Mouse (Mus musculus) induced T-regulatory cell, adult 2 months (primary cell): ENCODE results near the gene Socs1.

ENCODE experiments used
- DNase-seq: peaks from one replicate; pipeline ENCODE4 v3.0.0-alpha.2; 2012; ENCODE audit warnings: low read depth

Gene Socs1

GRCm38 (mm10) chr16:10786782-10787547 lies 1.6 kb upstream of the Socs1 start:
- DNase-seq = peak; percentile 70

DNA sequence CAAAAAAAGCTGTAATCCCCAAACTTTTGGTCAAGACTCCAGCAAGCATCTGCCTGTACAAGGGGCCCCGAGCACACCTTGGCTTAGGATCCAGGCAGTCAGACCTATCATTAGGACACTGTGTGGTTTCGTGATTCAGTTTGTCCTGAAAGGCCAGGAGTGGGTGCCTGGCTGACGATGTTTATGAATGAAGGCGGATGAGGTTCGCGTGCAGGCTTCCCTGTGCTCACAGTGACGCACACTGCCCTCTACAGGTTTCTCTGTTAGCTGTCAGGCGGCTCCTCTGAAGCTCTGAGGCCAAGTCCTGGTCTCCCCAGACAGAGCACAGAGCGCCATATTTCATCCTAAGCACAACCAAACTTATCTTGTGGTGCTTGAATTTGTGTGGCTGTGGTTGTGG lies 952 bp upstream of the Socs1 start:
- peak; percentile 97 for DNase-seq

DNA sequence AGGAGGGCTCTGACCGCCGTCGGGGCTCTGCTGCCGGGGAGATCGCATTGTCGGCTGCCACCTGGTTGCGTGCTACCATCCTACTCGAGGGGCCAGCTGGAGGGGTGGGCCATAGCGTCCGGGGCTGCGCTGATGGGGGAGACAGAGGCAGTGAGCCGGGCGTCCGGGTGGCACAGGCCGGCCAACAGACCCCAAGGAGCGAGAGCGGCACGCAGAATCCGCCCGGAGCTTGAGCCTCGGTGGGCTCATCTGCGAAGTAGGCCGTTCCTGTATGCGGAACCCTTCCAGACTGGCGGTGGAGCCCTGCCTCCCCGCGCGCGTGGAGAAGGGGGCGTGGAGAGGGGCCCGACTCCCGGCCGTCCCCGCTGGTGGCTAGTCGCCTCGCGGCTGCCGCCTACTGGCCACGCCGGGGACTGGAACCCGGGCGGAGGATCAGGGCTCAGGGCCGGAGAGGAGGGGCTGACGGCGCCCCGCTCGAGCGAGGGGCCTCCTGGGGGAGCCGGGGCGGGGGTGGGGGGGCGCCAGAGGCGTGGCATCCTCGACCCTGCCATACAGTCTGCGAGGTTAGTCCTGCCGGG lies 454 bp downstream of the Socs1 start:
- DNase-seq = peak; percentile 97

DNA sequence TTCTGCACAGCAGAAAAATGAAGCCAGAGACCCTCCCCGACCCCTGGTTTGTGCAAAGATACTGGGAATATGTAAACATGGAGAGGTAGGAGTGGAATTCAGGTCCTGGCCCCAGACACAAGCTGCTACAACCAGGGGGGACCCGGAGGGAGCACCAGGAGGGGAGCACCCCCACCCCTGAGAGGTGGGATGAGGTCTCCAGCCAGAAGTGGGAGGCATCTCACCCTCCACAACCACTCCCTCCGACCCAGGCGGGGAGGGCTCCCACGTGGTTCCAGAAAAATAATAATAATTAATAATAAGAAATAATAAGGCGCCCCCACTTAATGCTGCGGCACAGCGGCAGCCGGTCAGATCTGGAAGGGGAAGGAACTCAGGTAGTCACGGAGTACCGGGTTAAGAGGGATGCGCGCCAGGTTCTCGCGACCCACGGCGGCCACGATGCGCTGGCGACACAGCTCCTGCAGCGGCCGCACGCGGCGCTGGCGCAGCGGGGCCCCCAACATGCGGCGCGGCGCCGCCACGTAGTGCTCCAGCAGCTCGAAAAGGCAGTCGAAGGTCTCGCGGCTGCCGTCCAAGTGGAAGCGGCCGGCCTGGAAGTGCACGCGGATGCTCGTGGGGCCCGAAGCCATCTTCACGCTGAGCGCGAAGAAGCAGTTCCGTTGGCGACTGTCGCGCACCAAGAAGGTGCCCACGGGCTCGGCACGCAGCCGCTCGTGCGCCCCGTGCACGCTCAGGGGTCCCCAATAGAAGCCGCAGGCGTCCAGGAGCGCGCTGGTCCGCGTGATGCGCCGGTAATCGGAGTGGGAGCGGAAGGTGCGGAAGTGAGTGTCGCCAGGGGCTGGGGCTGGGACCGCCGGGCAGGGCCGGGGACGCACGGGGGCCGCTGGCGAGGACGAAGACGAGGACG lies 1.2 kb downstream of the Socs1 start:
- peak; percentile 73 for DNase-seq

DNA sequence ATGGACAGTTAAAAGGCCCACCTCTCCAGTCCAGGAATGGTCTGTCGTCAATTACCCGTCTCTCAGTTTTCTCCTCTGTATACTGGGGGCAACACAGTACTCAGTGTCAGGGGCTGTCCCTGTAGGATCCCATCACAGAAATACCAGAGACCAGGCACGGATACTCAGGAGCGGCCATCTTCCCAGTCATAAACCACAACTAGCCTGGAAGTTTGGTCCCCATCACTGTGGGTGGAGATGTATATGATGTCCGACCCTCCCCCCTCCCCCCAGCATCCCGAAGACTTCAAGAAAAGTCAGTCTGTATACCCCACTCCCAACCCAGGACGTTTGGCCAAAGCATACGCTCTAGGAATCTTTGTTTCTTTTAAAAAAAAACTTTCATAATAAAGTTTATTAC lies 1.9 kb downstream of the Socs1 start:
- no peak for DNase-seq

DNA sequence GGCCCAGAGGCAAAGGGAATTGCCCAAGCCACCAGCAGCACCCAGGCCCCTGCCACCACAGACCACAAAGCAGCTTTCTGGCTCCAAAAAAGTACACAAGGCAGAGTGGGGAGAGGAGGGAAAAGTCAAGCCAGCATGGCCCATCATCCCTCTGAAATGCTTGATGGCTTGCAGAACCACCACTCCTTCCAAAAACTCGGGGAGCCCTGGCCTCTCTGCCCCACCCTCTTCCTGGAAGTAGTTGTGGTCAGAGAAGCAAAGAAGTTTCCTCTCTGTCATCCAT lies 2.2 kb downstream of the Socs1 start:
- DNase-seq = peak; percentile 75

DNA sequence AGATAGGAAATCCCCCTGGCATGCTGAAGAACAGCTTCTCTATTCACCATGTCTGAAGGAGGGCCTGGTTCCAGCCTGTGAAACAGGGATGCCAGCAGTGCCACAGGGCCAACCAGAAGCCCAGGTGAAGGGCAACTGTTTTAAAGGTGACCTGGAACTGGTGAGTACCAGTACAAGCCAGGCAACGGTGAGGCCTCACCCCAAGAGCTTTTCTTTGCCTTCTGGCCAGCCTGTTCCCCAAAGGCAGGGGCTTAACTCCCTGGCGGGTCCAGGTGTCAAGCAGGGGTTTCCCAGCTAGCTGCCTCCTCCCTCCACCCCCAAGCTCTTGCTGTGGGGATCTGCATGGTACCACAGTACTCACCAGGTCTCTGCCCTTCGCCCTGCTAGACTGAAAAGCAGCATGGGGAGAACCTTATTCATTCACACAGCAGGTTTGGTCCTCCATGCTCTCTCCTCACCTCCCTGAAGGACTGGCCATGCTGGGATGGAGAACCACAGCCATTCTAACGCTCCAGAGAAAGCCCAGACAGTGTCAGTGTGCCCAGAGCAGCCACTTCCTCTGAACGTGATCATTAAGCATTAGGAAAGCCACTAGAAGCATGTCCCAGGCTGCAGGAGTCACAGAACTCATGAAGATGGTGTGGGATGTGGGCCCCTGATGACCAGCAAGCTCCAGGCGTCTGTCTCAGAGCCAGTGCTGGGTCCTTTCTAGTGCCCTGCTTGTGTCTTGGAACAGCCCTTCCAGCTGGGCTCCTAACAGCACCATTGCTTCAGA lies 2.8 kb downstream of the Socs1 start:
- no peak for DNase-seq

- peak; percentile 85 for DNase-seq
Measured at GRCm38 (mm10) chr16:10781862-10782371, 3.4 kb downstream of the Socs1 start.

- peak; percentile 58 for DNase-seq
Measured at GRCm38 (mm10) chr16:10780631-10781120, 4.7 kb downstream of the Socs1 start.

DNA sequence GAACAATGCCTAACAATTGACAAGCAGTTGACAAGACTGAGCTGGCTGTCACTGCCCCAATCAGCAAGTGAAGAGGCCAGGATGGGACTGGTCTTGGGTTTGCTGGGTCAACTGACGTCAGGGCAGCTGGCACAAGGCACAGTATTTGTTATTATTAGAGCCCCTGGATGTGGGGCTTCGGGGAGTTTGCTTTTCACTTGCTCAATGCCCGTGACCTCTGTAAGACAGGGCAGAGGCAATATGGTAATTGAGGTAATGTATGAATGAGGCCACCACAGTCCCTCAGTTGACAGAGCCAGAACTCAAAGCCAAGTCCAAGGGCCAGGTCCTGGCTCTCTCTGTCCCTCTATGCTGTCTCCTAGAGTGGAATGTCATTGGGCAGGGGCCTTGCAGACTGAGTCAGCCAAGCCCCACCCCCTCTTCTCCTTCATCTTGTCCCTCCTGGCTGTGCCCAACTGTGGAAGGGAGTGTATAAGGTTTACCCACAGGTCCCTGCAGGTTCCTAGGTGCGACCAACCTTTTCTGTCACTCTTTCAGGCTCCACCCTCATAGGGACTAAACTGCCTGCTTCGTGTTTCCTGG lies 7.7 kb downstream of the Socs1 start:
- DNase-seq = peak; percentile 41

DNA sequence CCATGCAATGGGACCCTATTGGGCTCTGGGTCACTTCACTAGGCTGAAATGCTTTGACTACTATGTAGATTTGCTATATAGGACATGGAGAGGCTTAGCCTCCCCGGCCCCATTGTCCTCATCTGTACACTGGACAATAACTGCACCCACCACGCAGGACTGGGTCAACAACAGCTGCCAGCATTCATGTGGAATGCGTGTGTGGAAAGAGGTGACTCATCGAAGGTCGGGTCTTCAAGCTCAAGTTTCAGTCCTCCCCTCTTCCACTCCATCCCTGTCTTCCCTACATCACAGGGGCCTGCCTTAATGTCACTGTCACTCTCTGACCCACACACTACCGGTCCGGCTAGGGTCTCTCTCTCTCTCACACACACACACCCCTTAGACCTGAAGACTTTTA lies 9.0 kb downstream of the Socs1 start:
- DNase-seq = peak; percentile 27

DNA sequence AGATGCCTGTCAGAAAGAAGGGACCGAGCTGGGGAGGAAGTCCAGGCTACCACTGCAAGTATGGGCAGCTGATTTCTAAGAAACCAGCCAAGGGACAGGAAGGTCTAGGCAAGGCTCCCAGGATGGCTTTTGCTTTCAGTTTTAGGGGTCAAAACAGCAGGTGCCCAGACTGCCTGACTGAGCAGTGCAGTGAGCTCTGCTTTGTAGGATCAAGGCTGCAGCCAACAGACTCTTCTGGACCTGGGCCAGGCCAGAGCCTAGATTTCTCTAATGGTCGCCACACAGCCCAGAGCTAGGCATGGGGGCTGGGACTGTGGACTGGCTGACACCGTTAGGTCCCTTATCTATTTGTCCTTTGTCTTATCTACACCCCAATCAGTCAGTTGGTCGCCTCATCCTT lies 10.6 kb downstream of the Socs1 start:
- peak; percentile 79 for DNase-seq

DNA sequence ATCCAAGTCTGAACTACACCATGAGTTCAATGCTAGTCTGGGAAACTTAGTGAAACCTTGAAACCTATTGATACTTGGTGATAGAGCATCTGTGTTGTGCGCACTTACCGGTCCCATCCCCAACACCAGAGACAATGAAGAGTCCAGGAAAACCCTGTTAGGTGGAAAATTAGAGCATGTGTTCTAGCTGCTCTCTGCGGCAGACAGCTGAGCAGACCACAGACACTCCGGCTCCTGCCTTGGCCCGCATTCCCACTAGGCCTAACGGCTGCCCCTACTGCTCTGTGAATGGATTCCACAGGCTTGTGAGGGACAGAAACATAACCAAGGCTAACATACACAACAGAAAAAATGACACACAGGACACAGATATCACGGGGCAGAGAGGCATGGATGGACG lies 11.8 kb downstream of the Socs1 start:
- peak; percentile 55 for DNase-seq

DNA sequence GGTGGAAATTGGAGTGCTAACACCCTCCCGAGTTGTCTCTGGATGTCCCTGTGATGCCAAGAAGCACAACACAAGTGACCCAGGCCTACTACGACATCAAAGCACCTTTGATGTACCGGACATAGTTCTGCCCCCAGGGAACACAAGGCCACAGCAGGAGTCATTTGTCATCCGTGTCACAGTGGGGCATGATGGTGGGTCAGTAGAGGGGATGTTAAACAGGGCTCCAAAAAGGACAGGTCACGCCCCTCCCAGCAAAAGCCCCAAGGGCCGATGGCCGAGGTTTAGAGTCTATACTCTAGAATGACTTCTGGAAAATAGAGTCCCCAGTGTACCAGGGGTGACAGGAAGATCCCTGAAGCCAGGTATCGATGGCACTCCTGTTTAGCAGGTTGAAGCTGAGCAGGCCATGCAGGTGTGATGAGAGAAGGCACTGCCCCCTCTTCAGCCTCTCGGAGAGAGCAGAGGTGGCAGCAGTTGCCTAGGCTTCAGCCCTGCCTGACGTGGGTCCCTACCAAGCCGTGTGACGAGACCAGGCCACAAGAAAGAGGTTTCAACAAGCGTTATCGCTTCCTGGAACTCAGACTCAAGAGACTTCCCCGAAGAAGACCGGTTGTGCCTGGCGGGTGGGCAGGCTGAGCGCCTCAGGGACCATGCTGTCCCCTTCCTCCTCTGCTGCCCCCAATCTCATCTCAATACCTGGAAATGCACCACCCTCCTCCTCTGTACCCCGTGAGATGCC lies 13.4 kb downstream of the Socs1 start:
- peak; percentile 94 for DNase-seq

DNA sequence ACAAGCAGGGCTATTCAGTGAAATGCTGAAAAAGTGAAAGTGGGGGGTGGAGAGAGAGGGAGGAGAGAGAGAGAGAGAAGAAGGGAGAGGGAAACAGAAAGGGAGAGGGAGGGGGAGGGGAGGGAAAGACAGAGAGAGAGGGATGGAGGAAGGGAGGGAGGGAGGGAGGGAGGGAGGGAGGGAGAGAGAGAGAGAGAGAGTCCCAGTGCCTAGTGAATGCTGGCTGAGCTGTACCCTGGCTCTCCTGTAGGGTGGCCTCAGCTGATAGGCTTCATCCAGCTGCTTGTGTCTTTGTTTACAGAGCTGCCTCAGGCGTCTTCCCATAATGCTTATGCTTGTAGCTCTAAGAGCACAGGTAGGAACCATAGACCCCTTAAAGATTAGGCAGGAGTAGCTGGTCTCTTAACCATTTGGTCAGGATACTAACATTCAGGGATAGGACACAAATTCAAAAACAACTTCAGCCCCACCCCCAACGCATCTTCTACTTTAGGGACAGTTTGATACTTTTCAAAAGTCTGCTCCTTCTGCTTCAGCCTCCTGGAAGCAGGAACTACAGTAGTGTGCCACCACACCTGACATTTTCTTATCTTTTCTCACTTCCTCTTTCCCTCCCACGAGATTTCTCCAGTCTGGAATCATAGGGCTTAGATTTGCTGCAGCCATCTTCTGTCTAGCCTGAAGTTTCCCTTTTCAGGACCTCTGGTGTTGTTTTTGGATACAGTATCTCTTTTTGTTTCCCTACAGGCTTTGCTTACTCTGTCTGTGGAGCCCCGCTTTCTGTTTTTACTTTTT lies 14.6 kb downstream of the Socs1 start:
- DNase-seq = peak; percentile 65

- DNase-seq = peak; percentile 84
Measured at GRCm38 (mm10) chr16:10769661-10770060, 15.7 kb downstream of the Socs1 start.

- DNase-seq = peak; percentile 63
Measured at GRCm38 (mm10) chr16:10768821-10769220, 16.5 kb downstream of the Socs1 start.

DNA sequence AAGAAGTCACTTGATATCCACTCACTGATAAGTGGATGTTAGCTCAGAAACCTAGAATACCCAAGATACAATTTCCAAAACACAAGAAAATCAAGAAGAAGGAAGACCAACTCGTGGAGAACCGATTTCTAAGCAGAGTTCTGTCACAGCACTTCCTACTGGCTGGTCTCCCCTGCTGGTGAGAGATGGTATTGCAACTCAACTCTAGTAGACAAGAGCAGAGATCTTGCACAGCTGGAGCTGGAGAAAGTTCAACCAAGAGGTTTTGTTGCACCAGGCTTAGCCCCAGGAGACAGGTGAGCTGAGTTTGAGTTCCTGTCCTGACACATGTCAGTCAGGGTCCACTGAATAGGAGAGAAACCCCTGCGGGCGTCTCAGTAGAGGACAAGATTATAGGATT lies 18.2 kb downstream of the Socs1 start:
- peak; percentile 93 for DNase-seq

DNA sequence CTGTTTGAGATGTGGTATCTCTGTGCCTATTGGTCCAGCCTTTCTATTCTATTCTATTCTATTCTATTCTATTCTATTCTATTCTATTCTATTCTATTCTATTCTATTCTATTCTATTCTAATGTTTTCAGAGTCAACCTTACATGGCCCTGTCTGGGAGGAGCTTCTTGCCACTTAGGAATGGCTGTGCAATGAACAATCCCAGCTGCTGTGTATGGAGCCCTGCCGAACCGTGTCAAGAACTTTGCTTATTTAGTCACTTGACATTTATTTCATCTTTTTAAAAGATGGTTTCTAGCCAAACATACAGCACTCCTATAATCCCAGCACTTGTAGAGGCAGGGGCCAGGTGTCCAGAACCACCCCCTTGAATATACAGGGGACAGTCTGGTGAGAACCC lies 21.0 kb downstream of the Socs1 start:
- DNase-seq = no peak
